Mouse (Mus musculus) myocyte (in vitro differentiated cells): ENCODE data around the gene Mboat2. TPM values are rescaled to one million over a fixed set of nuclear protein-coding genes. Genes with fewer than 3 reads are reported as not detected.
A peak's percentile ranks its signal among the peaks of the same experiment; 100 is the strongest.

ENCODE experiments used
- H3K27me3 ChIP-seq: one replicate; pipeline ENCODE4 v1.6.1; 2011; ENCODE audit not compliant: control insufficient read depth, insufficient read depth, insufficient read length
- H3K36me3 ChIP-seq: one replicate; pipeline ENCODE4 v1.6.1; 2011; ENCODE audit not compliant: control insufficient read depth, insufficient read depth
- H3K4me2 ChIP-seq: one replicate; pipeline ENCODE4 v1.6.1; 2011; ENCODE audit warnings: low read depth, control low read depth
- H3K4me3 ChIP-seq: one replicate; pipeline ENCODE4 v1.5.1; 2011; ENCODE audit warnings: mild to moderate bottlenecking, control low read depth, moderate library complexity
- H3K79me2 ChIP-seq: one replicate; pipeline ENCODE4 v1.6.1; 2011; ENCODE audit not compliant: control insufficient read depth, insufficient read depth
- H3ac ChIP-seq: one replicate; pipeline ENCODE4 v1.6.1; 2011; ENCODE audit not compliant: control insufficient read depth, insufficient read length
- CEBPB ChIP-seq: IDR thresholded peaks from 2 replicates; pipeline ENCODE4 v1.6.1; 2011; ENCODE audit warnings: mild to moderate bottlenecking, moderate library complexity; ENCODE audit not compliant: poor library complexity, insufficient read depth, severe bottlenecking
- E2F4 ChIP-seq: IDR thresholded peaks from one replicate; pipeline ENCODE4 v1.6.1; 2011; ENCODE audit warnings: mild to moderate bottlenecking, control low read depth, moderate library complexity; ENCODE audit not compliant: insufficient read depth
- MAX ChIP-seq: IDR thresholded peaks from one replicate; pipeline ENCODE4 v1.6.1; 2011; ENCODE audit warnings: low read depth, mild to moderate bottlenecking, control low read depth
- MYOD1 ChIP-seq, 3 experiments: IDR thresholded peaks; one replicate each; pipeline ENCODE4 v1.6.1; 2011; ENCODE audit warnings: control low read depth in 2 of 3, low read depth in 2 of 3, mild to moderate bottlenecking in 2 of 3, moderate library complexity in 1 of 3; ENCODE audit not compliant: insufficient read length in 2 of 3, control insufficient read depth in 1 of 3
- MYOG ChIP-seq, 3 experiments: IDR thresholded peaks; one replicate each; pipeline ENCODE4 v1.6.1; 2011; ENCODE audit warnings: control low read depth in 2 of 3, low read depth in 2 of 3, mild to moderate bottlenecking in 2 of 3; ENCODE audit not compliant: insufficient read length in 2 of 3, control insufficient read depth in 1 of 3, insufficient read depth in 1 of 3
- POLR2A ChIP-seq: IDR thresholded peaks from one replicate; pipeline ENCODE4 v1.6.1; 2011; ENCODE audit warnings: low read depth, mild to moderate bottlenecking, control low read depth, moderate library complexity; ENCODE audit not compliant: insufficient read length
- POLR2AphosphoS2 ChIP-seq: IDR thresholded peaks from one replicate; pipeline ENCODE4 v1.6.1; 2011; ENCODE audit warnings: low read depth, control low read depth; ENCODE audit not compliant: insufficient read length
- REST ChIP-seq: IDR thresholded peaks from one replicate; pipeline ENCODE4 v1.6.1; 2011; ENCODE audit warnings: mild to moderate bottlenecking, control low read depth, moderate library complexity; ENCODE audit not compliant: insufficient read depth, insufficient read length
- SRF ChIP-seq: IDR thresholded peaks from one replicate; pipeline ENCODE4 v1.6.1; 2011; ENCODE audit warnings: low read depth; ENCODE audit not compliant: control insufficient read depth, insufficient read length
- TCF12 ChIP-seq: IDR thresholded peaks from one replicate; pipeline ENCODE4 v1.6.1; 2011; ENCODE audit warnings: mild to moderate bottlenecking, control low read depth; ENCODE audit not compliant: poor library complexity, insufficient read depth, severe bottlenecking
- TCF3 ChIP-seq: IDR thresholded peaks from one replicate; pipeline ENCODE4 v1.6.1; 2011; ENCODE audit warnings: low read depth, control low read depth; ENCODE audit not compliant: insufficient read length
- USF1 ChIP-seq: IDR thresholded peaks from one replicate; pipeline ENCODE4 v1.6.1; 2011; ENCODE audit warnings: low read depth, mild to moderate bottlenecking, control low read depth, moderate library complexity
- polyA plus RNA-seq: library from polyadenylated mRNA; unstranded; fragments of >200 nt; fragmentation: generic; extraction: Trizol; gene quantifications from one replicate; pipeline ENCODE4 v1.2.1, GENCODE M21; 2012; ENCODE audit warnings: missing spikeins

Mboat2 gene
- polyA plus RNA-seq, 1 experiment: 16.9 TPM

DNA sequence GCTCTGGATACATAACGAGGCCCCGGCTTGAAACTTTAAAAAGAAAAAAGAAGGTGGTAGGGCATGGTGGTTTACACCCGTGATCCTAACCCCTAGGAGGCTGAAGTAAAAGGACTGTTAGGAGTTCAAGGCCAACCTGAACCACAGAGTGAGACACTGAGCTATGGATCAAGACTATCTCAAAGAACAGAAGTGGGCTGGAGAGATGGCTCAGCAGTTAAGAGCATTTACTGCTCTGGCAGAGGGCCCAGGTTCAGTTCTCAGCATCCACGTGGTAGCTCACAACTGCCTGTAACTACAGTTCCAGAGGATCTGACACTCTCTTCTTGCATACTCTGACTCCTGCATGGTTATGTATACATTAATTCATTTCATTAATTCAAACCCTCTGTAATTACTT is 112.7 kb downstream of the Mboat2 start:
- TF ChIP-seq MYOD1 (IDR thresholded peaks at IDR 0.05; ENCODE audit: control insufficient read depth in 1 of 3, insufficient read length in 2 of 3, low read depth in 2 of 3) (no peak), POLR2A (no peak), E2F4 (no peak), POLR2AphosphoS2 (no peak), REST (no peak), MYOG (IDR thresholded peaks at IDR 0.05; ENCODE audit: control insufficient read depth in 1 of 3, insufficient read depth in 1 of 3, insufficient read length in 2 of 3, low read depth in 2 of 3) (no peak), USF1 (no peak), CEBPB (no peak), MAX (no peak), TCF12 (no peak), TCF3 (no peak), SRF (no peak)
- no peaks in the 10 kb centered on the region for H3K79me2 ChIP-seq
- no peak overlapping the region for H3ac ChIP-seq
- no peak overlapping the region for H3K4me3 ChIP-seq
- H3K27me3 ChIP-seq: no peaks in the 10 kb centered on the region
- no peaks in the 10 kb centered on the region for H3K36me3 ChIP-seq
- H3K4me2 ChIP-seq: no peak overlapping the region

DNA sequence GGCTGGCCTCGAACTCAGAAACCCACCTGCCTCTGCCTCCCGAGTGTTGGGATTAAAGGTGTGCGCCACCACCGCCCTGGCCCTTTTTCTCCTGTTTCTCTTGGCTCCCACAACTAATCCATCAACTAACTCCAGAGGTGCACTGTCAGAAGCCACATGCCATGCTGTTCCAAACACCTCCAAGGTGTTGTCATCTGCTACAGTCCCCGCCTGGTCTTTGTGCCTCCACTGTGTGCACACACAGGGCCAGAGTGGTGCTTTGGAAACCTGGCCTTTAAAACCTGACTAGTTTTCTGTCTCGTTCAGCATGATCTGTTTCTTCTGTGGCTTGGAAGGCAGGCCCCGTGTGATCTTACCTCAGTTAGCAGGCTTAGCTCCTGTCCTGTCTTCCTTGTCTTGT is 113.9 kb downstream of the Mboat2 start:
- Histone ChIP-seq H3K4me3 (no peak overlapping the region), H3K36me3 (no peaks in the 10 kb centered on the region), H3ac (no peak overlapping the region), H3K79me2 (no peaks in the 10 kb centered on the region), H3K27me3 (no peaks in the 10 kb centered on the region), H3K4me2 (no peak overlapping the region)
- TF ChIP-seq MYOG (IDR thresholded peaks at IDR 0.05; ENCODE audit: control insufficient read depth in 1 of 3, insufficient read depth in 1 of 3, insufficient read length in 2 of 3, low read depth in 2 of 3): no peak
- no peak for TF ChIP-seq POLR2AphosphoS2
- no peak for TF ChIP-seq REST
- TF ChIP-seq POLR2A: no peak
- no peak for TF ChIP-seq E2F4
- TF ChIP-seq TCF3: no peak
- TF ChIP-seq CEBPB: no peak
- TF ChIP-seq TCF12: no peak
- no peak for TF ChIP-seq SRF
- TF ChIP-seq MAX: no peak
- no peak for TF ChIP-seq MYOD1 (IDR thresholded peaks at IDR 0.05; ENCODE audit: control insufficient read depth in 1 of 3, insufficient read length in 2 of 3, low read depth in 2 of 3)
- TF ChIP-seq USF1: no peak

DNA sequence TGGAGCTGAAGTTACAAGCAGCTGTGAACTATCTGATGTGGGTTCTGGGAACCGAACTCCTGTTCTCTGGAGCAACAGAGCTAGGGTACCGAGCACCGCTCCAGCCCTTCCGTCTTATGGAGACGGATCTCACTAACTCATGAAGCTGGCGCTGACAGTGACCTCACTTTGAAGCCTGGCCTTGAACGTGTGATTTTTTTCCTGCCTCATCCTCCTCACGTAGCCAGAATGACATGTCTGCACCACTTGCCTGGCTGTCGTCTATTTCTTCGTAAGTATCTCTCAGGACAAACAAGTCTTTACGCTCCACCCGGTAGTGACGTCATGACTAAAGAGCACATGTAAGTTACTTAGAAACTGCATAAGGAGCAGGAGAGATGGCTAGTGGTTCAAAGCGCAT is 116.4 kb downstream of the Mboat2 start:
- no peak for TF ChIP-seq REST
- TF ChIP-seq MAX: no peak
- TF ChIP-seq E2F4: no peak
- TF ChIP-seq MYOD1 (IDR thresholded peaks at IDR 0.05; ENCODE audit: control insufficient read depth in 1 of 3, insufficient read length in 2 of 3, low read depth in 2 of 3): no peak
- no peak for TF ChIP-seq POLR2AphosphoS2
- TF ChIP-seq MYOG (IDR thresholded peaks at IDR 0.05; ENCODE audit: control insufficient read depth in 1 of 3, insufficient read depth in 1 of 3, insufficient read length in 2 of 3, low read depth in 2 of 3): no peak
- TF ChIP-seq TCF12: no peak
- TF ChIP-seq USF1: no peak
- TF ChIP-seq TCF3: no peak
- TF ChIP-seq POLR2A: no peak
- no peak for TF ChIP-seq CEBPB
- no peak for TF ChIP-seq SRF
- H3ac ChIP-seq: no peak overlapping the region
- H3K79me2 ChIP-seq: no peaks in the 10 kb centered on the region
- no peak overlapping the region for H3K4me3 ChIP-seq
- H3K4me2 ChIP-seq: no peak overlapping the region
- H3K27me3 ChIP-seq: no peaks in the 10 kb centered on the region
- no peaks in the 10 kb centered on the region for H3K36me3 ChIP-seq

DNA sequence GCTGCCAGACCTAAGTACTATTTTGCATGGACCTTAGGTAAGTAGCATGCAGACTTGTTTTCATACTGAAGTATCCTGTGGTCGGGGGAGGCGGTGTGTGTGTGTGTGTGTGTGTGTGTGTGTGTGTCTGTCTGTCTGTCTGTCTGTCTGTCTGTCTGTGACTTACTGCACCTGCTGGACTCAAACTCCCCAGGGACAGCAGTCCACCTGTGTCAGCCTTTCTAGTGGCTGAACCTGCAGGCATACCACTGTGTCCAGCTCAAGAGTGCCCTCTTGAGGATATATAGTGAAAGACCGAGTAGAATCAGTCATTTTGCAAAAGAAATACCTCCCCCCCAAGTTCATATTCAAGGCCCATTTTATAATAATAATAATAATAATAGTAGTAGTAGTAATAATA is 117.7 kb downstream of the Mboat2 start:
- TF ChIP-seq MYOD1 (IDR thresholded peaks at IDR 0.05; ENCODE audit: control insufficient read depth in 1 of 3, insufficient read length in 2 of 3, low read depth in 2 of 3) (peak in 1 of 3 experiments; percentile 10), REST (no peak), CEBPB (no peak)
- no peaks in the 10 kb centered on the region for H3K79me2 ChIP-seq
- no peaks in the 10 kb centered on the region for H3K36me3 ChIP-seq
- no peaks in the 10 kb centered on the region for H3K27me3 ChIP-seq
- H3K4me2 ChIP-seq: no peak overlapping the region
- no peak overlapping the region for H3ac ChIP-seq
- no peak overlapping the region for H3K4me3 ChIP-seq

DNA sequence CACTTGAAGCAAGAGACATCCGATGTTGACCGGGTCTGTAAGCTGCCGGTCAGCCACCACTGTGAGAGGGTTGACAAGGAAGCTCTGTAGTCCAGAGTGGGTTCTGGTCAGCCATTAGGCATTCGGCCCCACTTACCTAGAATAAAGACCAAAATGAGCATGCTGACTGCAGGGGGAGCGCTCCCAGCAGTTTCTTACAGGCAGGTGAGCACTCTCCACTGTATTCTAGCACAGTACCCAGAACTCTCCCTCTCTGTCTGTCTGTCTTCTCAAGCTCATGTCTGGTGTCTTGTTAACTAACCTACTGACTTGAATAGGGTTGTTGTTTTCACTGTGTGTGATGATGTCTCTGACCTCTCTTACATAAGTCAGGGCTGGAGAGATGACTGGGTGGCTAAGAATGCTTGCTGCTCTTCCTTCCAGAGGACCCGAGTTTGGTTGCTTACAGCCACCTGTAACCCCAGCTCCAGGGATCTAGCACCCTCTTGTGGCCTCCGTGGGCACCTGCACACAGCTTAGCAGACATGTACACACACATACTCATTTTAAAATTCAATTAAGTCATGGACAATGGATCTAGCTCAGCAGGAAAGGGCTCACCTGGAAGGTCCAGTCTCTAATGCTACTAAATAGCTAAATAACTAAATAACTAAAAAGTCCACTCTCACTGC is 119.8 kb downstream of the Mboat2 start:
- Histone ChIP-seq H3K79me2 (no peaks in the 10 kb centered on the region), H3ac (no peak overlapping the region), H3K4me3 (no peak overlapping the region), H3K36me3 (no peaks in the 10 kb centered on the region), H3K27me3 (no peaks in the 10 kb centered on the region), H3K4me2 (no peak overlapping the region)
- TF ChIP-seq POLR2AphosphoS2 (no peak), REST (no peak), MYOG (IDR thresholded peaks at IDR 0.05; ENCODE audit: control insufficient read depth in 1 of 3, insufficient read depth in 1 of 3, insufficient read length in 2 of 3, low read depth in 2 of 3) (no peak), MYOD1 (IDR thresholded peaks at IDR 0.05; ENCODE audit: control insufficient read depth in 1 of 3, insufficient read length in 2 of 3, low read depth in 2 of 3) (no peak), USF1 (no peak), POLR2A (no peak), SRF (no peak), MAX (no peak), TCF12 (no peak), TCF3 (no peak), CEBPB (no peak), E2F4 (no peak)
